Mouse (Mus musculus) granulocyte monocyte progenitor cell, adult 5-6 weeks (primary cell): ENCODE measurements around the gene Olfr1459. TPM values are rescaled to one million over a fixed set of nuclear protein-coding genes. Genes with fewer than 3 reads are reported as not detected.

ENCODE experiments used
- ATAC-seq: replicated peaks from 2 replicates; pipeline ENCODE4 v1.8.0; 2016; ENCODE audit warnings: mild to moderate bottlenecking, moderate TSS enrichment, inconsistent platforms; ENCODE audit not compliant: poor library complexity, severe bottlenecking
- total RNA-seq, 2 experiments: library from RNA; stranded (forward) in 1 of 2; stranded (reverse) in 1 of 2; fragments of 200-712, 200-1000 nt in 1 of 2; fragments of >200 nt in 1 of 2; fragmentation: Nextera tagmentation in 1 of 2; gene quantifications; 2 replicates each; pipeline ENCODE4 v1.2.3; 2014 to 2017

Gene Olfr1459
- total RNA-seq (2014; fragmentation: Nextera tagmentation) (not detected in 2 replicates), total RNA-seq (2017) (not detected in 2 replicates)

DNA sequence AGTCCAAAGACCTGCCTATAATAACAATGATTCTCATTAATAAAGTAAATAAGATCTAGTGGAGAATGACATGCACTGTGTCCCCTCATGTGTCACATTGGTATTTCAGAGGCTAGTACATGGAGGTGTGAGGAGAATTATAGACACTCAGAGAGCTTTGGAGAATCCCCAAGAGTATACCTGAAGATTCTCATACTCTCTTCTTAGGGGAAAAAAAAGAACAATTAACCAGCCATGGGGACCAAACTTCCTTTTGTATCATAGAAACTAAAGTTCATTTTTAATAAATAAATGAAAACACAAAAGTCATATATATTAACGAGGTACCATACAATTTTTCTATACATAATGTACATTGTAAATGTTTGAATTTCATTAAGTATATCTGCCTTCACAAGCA lies at the start of gene Olfr1459:
Olfr1459 (minus strand) TSS at position 101 of the 400 bp plus-strand sequence.
- no peak for ATAC-seq

DNA sequence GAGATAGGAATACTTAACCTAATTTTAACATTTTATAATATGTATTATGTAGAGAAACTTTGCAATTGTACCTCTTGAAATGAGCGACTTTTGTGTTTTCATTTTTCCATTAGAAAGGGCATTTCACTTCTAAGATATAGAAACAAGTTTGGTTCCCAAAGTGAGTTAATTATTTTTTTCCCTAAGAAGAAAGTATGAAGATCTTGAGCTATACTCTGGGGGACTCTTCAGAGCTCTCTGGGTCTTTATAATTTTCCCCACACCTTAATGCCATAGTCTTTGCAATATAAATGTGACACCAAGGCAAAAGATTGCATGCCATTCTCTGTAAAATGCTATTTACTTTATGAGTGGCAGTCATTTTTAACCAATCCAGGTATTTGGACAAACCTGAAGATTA lies 36.1 kb upstream of the Olfr1459 start, which contains the start of gene Olfr1462:
Olfr1462 (plus strand) TSS at position 301 of the 400 bp plus-strand sequence.
- no peak for ATAC-seq

DNA sequence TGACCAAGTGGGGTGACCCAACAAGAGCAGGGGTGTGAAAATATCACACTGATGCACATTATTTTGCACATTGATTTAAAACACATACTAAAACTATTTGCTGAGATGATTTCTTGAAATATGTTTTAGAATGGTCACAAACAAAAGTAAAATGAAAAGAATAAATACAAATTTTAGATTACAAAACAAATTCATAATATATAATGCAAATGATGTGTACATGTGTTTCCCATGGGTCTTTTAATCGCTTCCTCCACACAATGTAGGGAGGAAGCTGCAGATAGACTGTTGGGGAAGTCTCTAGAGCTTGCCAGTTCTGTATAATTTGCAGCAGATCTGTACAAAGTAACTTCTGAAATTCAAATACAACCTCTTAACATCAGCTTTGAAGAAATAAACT lies 13.4 kb upstream of the Olfr1459 start, which contains the start of gene Olfr1461:
Olfr1461 (plus strand) TSS at position 301 of the 400 bp plus-strand sequence.
- no peak for ATAC-seq

DNA sequence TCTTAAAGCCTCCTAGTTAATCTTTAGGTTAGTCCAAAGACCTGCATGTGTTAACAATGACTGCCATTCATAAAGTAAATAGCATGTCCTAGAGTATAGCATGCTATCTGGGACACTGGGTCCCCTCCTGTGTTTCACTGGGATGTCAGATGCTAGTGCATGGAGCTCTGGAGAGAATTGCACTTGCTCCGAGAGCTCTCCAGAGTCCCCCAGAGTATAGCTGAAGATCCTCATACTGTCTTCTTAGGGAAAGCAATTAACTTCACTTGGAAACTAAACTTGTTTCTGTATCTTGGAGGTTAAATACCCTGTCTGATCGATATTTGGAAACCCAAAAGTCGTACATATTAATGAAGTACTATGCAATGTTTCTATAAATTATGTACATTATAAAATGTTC lies 42.7 kb downstream of the Olfr1459 start, which contains the start of gene Olfr1458:
Olfr1458 (minus strand) TSS at position 101 of the 400 bp plus-strand sequence.
- ATAC-seq = no peak

DNA sequence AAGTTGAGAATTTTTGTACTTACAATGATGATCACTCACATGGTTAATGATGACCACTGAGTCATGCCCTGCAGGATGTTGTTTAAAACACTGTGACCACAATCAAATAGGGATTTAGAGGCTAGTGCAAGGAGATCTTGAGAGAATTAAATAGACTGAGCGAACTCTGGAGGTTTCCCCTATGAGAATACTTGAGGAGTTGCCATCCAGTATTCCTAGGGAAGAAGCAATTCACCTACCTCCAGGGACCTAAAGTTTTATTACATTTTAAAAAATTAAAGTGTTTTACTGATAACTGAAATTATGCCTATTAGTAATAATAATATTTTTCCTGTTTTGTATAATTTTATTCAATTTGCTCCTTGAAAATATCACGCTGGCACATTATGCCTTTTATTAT lies 51.6 kb downstream of the Olfr1459 start, which contains the start of gene Olfr1457:
Olfr1457 (minus strand) TSS at position 101 of the 400 bp plus-strand sequence.
- ATAC-seq = no peak

DNA sequence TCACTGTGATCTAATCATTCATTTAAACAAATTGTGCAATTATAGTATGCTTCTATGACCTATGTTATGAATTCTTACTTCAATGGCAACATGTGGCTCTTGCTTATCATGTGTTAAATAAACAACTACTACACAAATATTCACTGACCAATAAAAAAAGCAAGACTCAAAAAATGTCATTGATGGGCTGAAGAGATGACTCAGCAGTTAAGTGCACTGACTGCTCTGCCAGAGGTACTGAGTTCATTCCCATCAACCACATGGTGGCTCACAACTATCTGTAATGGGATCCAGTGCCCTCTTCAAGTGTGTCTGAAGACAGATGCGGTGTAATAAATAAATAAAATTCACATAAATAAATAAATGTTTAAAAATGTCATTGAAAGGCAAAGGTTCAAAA lies 55.4 kb downstream of the Olfr1459 start:
- no peak for ATAC-seq

Other genes starting within 250 kb of the Olfr1459 start
- not detected in 2 replicates for gene Olfr1447, start 245.8 kb downstream of the Olfr1459 start, total RNA-seq (2014; fragmentation: Nextera tagmentation)
- not detected in 2 replicates for gene Olfr1447, start 245.8 kb downstream of the Olfr1459 start, total RNA-seq (2017)
- gene Olfr1448, start 225.1 kb downstream of the Olfr1459 start, total RNA-seq (2014; fragmentation: Nextera tagmentation) = not detected in 2 replicates
- gene Olfr1448, start 225.1 kb downstream of the Olfr1459 start, total RNA-seq (2017) = not detected in 2 replicates
- not detected in 2 replicates for gene Olfr1449, start 218.7 kb downstream of the Olfr1459 start, total RNA-seq (2014; fragmentation: Nextera tagmentation)
- not detected in 2 replicates for gene Olfr1449, start 218.7 kb downstream of the Olfr1459 start, total RNA-seq (2017)
- not detected in 2 replicates for gene Olfr1450, start 199.3 kb downstream of the Olfr1459 start, total RNA-seq (2014; fragmentation: Nextera tagmentation)
- gene Olfr1450, start 199.3 kb downstream of the Olfr1459 start, total RNA-seq (2017) = not detected in 2 replicates
- gene Olfr1451, start 154.5 kb downstream of the Olfr1459 start, total RNA-seq (2014; fragmentation: Nextera tagmentation) = not detected in 2 replicates
- gene Olfr1451, start 154.5 kb downstream of the Olfr1459 start, total RNA-seq (2017) = not detected in 2 replicates
- gene Olfr1453, start 121.2 kb downstream of the Olfr1459 start, total RNA-seq (2014; fragmentation: Nextera tagmentation) = not detected in 2 replicates
- gene Olfr1453, start 121.2 kb downstream of the Olfr1459 start, total RNA-seq (2017) = not detected in 2 replicates
- not detected in 2 replicates for gene Olfr1454, start 88.9 kb downstream of the Olfr1459 start, total RNA-seq (2014; fragmentation: Nextera tagmentation)
- gene Olfr1454, start 88.9 kb downstream of the Olfr1459 start, total RNA-seq (2017) = not detected in 2 replicates
- not detected in 2 replicates for gene Olfr1457, start 51.7 kb downstream of the Olfr1459 start, total RNA-seq (2014; fragmentation: Nextera tagmentation)
- gene Olfr1457, start 51.7 kb downstream of the Olfr1459 start, total RNA-seq (2017) = not detected in 2 replicates
- not detected in 2 replicates for gene Olfr1458, start 42.8 kb downstream of the Olfr1459 start, total RNA-seq (2014; fragmentation: Nextera tagmentation)
- not detected in 2 replicates for gene Olfr1458, start 42.8 kb downstream of the Olfr1459 start, total RNA-seq (2017)
- not detected in 2 replicates for gene Olfr1461, start 13.5 kb upstream of the Olfr1459 start, total RNA-seq (2014; fragmentation: Nextera tagmentation)
- gene Olfr1461, start 13.5 kb upstream of the Olfr1459 start, total RNA-seq (2017) = not detected in 2 replicates
- not detected in 2 replicates for gene Olfr1462, start 36.2 kb upstream of the Olfr1459 start, total RNA-seq (2014; fragmentation: Nextera tagmentation)
- not detected in 2 replicates for gene Olfr1462, start 36.2 kb upstream of the Olfr1459 start, total RNA-seq (2017)
- not detected in 2 replicates for gene Olfr1463, start 81.8 kb upstream of the Olfr1459 start, total RNA-seq (2014; fragmentation: Nextera tagmentation)
- gene Olfr1463, start 81.8 kb upstream of the Olfr1459 start, total RNA-seq (2017) = not detected in 2 replicates
- not detected in 2 replicates for gene Olfr1465, start 166.0 kb upstream of the Olfr1459 start, total RNA-seq (2014; fragmentation: Nextera tagmentation)
- gene Olfr1465, start 166.0 kb upstream of the Olfr1459 start, total RNA-seq (2017) = not detected in 2 replicates
- not detected in 2 replicates for gene Olfr1466, start 189.3 kb upstream of the Olfr1459 start, total RNA-seq (2014; fragmentation: Nextera tagmentation)
- gene Olfr1466, start 189.3 kb upstream of the Olfr1459 start, total RNA-seq (2017) = not detected in 2 replicates
- gene Olfr1467, start 212.7 kb upstream of the Olfr1459 start, total RNA-seq (2014; fragmentation: Nextera tagmentation) = not detected in 2 replicates
- gene Olfr1467, start 212.7 kb upstream of the Olfr1459 start, total RNA-seq (2017) = not detected in 2 replicates